Mouse (Mus musculus) left cerebral cortex, adult 6 months (tissue): Measurements from ENCODE around the gene Iqsec1. TPM values are rescaled to one million over a fixed set of nuclear protein-coding genes. Genes with fewer than 3 reads are reported as not detected.

Source experiments
- long read RNA-seq, 2 experiments: library from polyadenylated mRNA; unstranded; transcript quantifications; one replicate each; pipeline ENCODE4 v2.0.0; 2019 to 2020
- polyA plus RNA-seq: library from polyadenylated mRNA; unstranded; fragments of <200 nt; fragmentation: Nextera tagmentation; gene quantifications from 2 replicates; pipeline ENCODE4 v1.2.3, GENCODE M21; 2021

The Iqsec1 gene
- 84.2 and 106 TPM in 2 replicates for polyA plus RNA-seq
- long read RNA-seq, experiment 1, transcript Iqsec1-210 (16 exons, 3,500 nt), result minor isoform, 19 of 155 reads
- long read RNA-seq, experiment 1, transcript Iqsec1-208 (1 exons, 2,691 nt), result major isoform, 51 of 155 reads
- long read RNA-seq, experiment 1, partial matches to known transcripts, result 26 of 155 reads
- long read RNA-seq, experiment 1, other reads (novel, unspliced or antisense), result 59 of 155 reads
- long read RNA-seq, experiment 2, transcript Iqsec1-208 (1 exons, 2,691 nt), result major isoform, 140 of 159 reads
- long read RNA-seq, experiment 2, partial matches to known transcripts, result 13 of 159 reads
- long read RNA-seq, experiment 2, other reads (novel, unspliced or antisense), result 6 of 159 reads

DNA sequence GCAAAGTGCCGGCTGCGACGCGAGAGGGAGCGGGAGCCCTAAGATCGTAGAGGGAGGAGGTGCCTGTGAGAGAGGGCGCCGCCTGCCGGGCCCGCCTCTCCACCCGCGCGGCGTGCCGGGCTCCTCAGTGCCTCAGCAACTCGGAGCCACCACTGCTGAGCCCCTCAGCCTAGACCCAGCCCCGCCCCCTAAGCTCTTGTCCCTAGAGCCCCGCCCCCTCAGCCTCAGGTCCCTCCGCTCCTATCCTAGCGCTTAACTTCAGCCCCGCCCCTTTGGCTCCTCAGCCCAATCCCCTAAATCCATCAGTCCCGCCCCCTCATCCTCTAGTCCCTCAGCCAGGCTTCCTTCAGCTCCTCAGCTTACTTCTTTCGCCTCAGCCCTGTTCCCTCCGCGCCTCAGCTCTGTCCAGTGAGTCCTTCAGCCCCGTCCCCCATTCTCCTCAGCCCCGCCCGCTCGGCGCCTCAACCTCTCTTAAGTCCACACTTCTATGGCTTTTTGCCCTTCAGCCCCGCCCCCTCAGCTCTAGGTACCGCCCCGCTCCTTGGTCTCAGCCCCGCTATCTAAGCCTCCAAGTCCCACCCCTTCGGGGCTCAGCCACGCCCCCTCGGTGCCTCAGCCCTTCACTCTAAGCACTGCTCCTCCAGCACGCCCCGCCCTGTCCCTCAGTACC, at the start of gene Iqsec1:
Gene Iqsec1, minus strand, starts transcription at position 38 of the 670 bp plus-strand sequence.

Other genes with a start within 250 kb of the Iqsec1 start
- 4.1 and 4.7 TPM in 2 replicates for gene Nup210, start 128.1 kb upstream of the Iqsec1 start, polyA plus RNA-seq
- 33.9 and 67.8 TPM in 2 replicates for gene Hdac11, start 168.0 kb upstream of the Iqsec1 start, polyA plus RNA-seq
- 1.9 and 2.2 TPM in 2 replicates for gene Fbln2, start 223.8 kb upstream of the Iqsec1 start, polyA plus RNA-seq